Mouse (Mus musculus) cerebellum, adult 9-11 months (tissue): Measurements from ENCODE around the gene Gxylt1.
"Not testable (repeated sequence)": the region's sequence is repeated elsewhere in the genome, so short reads cannot be mapped to it uniquely, and the experiment has no call there.

Experiments
- DNase-seq: peaks from one replicate; pipeline ENCODE4 v3.0.0; 2022

Gene Gxylt1

DNA sequence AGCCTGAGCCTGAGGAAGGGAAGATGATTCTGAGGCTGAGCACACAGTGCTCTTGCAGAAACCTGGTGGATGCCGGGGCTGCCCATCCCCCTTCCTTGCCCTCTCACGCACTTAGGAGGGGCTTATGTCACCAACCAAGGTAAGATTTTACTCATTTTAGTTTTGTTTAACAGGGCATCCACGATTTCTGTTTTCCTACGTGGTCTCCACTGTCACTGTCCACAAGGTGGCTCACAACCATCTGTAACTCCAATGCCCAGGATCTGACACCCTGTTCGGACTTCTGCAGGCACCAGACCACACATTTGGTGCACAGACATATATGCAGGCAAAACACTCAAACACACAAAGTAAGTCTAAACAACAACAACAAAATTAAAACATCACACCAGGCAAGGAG, 12.2 kb downstream of the Gxylt1 start:
- no peak for DNase-seq

DNA sequence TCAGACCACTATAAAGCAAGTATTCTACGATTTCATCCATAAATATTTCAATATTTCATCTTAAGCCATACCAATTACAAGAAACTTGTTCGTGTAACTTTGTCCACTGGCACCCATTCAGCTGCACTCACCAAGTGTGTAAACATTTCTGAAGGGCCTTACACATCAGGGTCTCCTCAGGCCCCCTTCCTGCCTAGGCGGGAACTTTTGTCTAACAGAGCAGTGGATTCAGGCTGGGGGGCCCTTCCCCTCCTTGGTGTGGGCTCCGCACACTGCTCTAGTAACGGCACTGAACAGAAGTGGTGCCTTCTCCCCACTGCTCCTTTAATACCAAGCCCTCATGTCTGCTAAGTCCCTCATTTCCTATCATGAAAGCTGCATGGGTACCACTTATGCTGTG, 12.7 kb downstream of the Gxylt1 start:
- DNase-seq: no peak

GRCm38 (mm10) chr15:93259933-93260332, 15.0 kb downstream of the Gxylt1 start:
- no peak for DNase-seq

DNA sequence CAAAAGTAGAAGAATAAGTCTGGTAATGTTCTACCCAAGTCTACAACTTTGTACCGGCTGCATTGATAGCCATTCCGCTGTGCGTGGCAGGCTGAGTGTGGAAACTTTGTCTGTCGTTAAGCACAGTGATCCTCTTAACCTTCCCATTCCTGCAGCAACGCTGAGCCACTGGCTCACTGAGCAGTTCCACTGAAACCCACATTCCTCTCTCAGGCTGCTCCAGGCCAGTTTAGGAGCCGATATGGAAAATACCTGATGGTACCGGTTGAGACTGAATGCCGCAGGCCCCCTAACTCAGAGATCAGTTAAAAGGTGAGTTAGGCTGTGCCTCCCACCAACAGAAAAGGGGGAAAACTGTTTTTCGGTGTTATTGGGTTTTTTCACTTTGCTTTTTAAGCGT, 19.7 kb downstream of the Gxylt1 start:
- DNase-seq: no peak

DNA sequence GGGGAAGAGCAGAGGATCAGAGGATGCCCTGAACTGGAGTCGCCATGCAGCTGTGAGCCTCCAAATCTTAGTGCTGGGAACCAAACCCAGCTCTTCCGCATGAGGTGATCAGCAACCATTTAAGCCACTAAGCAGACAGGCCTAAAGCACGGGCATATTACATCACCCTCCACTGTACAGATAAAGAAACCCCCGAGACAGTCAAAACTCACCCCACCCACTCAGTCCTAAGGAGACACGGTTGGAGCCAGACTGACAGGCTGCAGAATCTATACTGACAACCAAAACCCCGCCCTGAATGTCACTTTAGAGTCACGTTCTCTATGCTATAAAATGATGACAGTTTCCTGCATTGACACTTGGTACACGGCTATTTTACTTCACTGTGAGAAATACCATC, 21.8 kb downstream of the Gxylt1 start:
- no peak for DNase-seq

GRCm38 (mm10) chr15:93252396-93252795, 22.6 kb downstream of the Gxylt1 start:
- DNase-seq: no peak

GRCm38 (mm10) chr15:93251553-93252250, 23.3 kb downstream of the Gxylt1 start:
- DNase-seq: no peak

DNA sequence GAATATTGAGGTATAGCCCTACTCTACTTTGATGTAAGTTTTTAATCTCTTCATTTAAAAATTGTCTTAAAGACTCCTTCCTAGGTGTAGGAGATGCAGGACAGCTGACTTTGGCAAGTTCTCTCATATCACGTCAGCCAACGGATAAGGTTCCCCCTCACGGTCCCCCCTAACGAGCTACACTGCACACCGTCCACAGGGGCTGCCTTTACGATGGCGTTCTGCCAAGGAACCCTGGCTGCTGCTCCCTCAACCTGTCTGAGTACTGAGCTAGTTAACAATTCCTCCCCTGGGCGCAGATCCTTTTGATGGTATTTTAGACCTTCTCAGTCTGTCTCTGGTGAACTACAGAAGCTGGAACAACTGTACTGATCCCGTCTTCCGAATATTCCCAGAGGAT, 31.8 kb downstream of the Gxylt1 start:
- DNase-seq: no peak

DNA sequence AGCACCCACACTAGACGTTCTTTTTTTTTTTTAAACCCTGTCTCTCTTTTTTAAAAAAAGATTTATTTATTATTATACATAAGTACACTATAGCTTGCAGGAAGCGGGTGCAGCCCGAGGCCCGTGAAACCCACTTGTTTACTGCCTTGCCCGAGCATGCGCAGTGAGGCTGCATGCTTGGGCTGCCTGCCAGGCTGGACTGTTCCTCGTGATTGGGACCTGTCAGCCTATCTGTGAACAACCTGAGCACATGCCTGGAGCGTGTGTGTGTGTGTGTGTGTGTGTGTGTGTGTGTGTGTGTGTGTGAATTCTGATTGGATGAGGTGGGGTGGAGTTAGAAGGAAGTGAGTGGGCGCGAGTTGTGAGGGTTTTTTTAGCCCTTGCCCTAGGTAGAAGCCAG, 38.5 kb downstream of the Gxylt1 start:
- DNase-seq: not testable (repeated sequence)

- DNase-seq: no peak
These were observed 46.0 kb downstream of the Gxylt1 start for GRCm38 (mm10) chr15:93229028-93229427.

DNA sequence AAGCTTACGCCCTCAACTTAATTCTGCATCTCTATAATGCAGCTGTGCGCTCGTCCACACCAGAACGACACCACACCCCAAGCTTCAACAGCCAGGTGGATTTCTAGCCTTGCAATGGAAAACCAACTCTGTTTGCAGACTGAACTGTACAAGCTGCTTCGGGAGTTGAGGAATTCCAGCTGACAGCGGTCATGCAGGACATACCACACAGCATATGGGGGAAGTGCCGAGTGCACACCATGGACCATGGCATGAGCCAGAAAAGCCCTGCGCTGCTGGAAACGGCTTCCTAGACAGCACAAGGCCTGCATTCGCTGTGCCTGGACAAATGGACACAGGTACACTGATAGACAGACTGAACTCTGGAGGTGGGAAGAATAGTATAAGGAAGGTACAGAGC, 46.6 kb downstream of the Gxylt1 start:
- DNase-seq: no peak

DNA sequence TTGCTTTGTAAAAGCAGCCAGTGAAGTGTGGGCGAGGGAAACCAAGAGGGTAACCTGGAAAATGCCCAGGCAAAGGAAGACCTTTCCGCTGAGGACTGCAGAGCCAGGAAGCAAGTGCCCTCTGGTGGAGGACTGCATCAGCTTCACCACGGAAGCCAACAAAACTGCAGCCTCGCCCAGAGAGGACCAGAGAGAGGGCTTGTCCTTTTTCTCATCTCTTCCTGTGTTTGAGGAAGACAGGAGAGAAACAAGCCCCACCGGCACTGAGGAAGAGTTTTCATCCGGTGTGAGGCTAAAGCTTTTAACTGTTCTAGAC, 47.3 kb downstream of the Gxylt1 start:
- DNase-seq: peak; percentile 12

DNA sequence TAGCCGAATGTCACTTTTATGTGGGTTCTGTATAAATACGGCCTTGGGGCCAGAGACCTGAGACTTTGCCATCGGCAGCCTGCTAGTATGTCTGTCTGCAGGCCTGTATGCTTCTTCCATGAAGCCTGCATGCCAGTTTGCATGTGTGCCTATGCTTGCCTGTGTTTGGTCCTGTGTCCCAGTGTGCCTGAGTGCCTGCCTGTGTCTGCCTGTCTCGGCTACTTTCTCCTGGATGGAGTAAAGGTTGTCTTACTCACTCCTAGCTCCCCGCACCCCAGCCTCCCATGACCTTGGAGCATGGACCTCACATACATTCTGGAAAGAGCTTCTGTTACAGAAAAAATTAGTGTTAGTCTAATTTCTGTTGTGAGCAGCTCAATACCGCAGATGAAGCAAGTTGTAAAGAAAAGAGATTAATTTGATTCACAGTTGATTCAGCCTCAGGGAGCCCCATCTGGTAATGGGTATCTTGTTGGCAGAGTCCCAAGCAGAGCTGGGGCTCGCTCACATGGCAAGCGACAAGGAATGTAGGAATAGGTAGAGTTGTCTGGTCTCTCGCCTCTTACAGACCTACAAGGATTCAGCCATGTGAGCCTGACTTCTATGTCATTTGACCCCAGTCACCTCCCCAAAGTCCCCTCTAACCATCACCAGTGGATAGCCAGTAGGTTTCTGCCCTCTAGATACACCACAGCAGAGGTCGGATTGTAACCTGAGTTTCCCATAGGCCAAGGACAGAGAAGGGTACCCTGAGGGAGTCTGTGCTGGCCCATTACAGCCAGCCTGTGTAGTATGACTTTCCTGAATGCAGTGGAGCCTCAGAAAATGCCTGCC, 47.8 kb downstream of the Gxylt1 start:
- DNase-seq: peak; percentile 18

DNA sequence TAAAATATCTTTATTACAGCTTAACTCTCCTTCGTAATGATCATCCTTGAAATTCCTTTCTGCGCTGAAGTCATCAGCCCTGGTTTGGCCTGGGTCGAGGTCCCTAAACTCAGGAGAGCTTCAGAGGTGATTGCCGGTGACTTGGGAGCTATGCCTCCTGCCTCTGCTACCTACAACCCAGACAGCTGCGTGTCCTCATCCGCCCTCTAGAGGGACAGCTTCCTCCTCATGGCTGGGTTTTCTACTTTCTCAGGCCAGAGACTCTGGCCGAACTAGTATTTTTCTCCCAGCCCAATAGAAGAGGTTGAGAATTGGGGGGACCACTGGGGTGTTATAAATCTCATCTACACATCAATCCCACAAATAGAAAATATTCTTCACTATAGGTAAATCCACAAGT, 52.5 kb downstream of the Gxylt1 start:
- DNase-seq: no peak

DNA sequence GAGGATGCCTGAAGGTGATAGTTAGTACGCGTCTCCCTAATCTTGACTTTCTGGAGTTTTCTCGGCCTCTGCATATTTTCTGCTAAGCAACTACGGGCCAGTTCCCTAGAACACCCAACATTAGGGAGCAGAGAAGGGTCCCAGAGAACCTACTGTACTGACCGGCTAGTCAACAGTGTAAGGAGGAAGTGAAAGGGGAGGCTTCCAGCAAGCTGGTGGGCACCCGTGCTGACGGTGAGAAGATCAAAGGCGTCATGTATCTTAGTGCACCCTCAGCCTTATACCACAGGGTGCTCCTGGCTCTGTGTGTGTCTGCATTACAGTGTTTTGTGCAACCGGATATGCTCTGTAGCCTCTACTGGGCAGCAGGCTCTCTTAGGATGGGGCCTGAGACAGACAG, 62.4 kb downstream of the Gxylt1 start:
- no peak for DNase-seq

DNA sequence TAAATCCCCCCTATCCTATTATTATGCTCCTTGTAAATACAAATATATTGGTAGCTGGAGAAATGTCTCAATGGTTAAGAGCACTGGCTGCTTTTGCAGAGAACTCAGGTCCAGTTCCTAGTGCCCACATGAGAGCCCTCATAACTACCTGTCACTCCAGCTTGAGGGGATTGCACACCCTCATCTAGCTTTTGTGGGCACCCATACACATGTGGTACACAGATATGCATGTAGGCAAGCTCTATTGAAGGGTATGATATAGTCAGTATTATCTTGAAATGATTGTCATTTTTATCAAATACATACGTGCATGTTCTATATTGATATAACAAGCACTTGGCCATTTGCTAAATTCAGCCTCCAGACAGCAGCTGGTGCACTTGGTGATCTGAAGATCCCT, 70.1 kb downstream of the Gxylt1 start:
- no peak for DNase-seq

- no peak for DNase-seq
These were observed 73.0 kb downstream of the Gxylt1 start for GRCm38 (mm10) chr15:93201956-93202355.

GRCm38 (mm10) chr15:93191387-93192145, 83.4 kb downstream of the Gxylt1 start:
- DNase-seq: no peak
